ENCODE assay signal across 7 mouse cellular contexts in the genomic region with DNA sequence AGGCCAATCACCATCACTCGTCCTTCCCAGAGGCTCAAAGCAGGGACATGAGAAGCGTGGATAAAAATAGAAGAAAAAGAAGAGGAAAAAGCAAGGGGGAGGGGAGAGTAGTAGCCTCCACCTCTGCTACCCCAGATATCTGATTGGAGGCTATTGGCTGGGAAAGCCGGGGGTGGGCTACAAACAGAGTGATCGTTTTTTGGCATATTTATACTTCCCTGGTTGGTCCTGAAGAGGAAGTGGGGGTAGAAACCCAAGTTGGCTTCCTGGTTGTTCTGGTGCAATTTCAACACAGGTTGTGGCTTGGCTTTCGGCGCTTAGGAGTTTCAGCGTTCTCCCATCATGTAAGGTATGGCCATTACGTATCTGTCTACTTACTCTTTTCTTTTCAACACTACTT. TPM values are rescaled to one million over a fixed set of nuclear protein-coding genes. Genes with fewer than 3 reads are reported as not detected.
DNase-seq lines count a peak whose midpoint lies in the region; ATAC-seq and TF ChIP-seq lines count a peak whose summit lies in the region.

A gene (plus strand): TSS at position 234 of the 400 bp plus-strand sequence.

- peaks cover 6% of the 10 kb centered on the region for H3K27me3 ChIP-seq in CH12.LX (replicated peaks)
- H3K27me3 ChIP-seq in embryonic facial prominence, embryonic 15.5 days: no peaks in the 10 kb centered on the region
- no peaks in the 10 kb centered on the region for H3K27me3 ChIP-seq in heart, postnatal 0 days (ENCODE audit: control insufficient read depth, insufficient read depth, low read length)
- no peaks in the 10 kb centered on the region for H3K27me3 ChIP-seq in limb, embryonic 12.5 days
- H3K27me3 ChIP-seq in midbrain, embryonic 14.5 days (ENCODE audit: control insufficient read depth, insufficient read depth, low read length): no peaks in the 10 kb centered on the region

- no peak for ATAC-seq in embryonic facial prominence, embryonic 15.5 days (ENCODE audit: insufficient number of reproducible peaks, low FRiP score, low TSS enrichment, low read depth)
- ATAC-seq in heart, postnatal 0 days (ENCODE audit: insufficient read depth, low read depth): peak; percentile 42; the same call in 1 of the 2 replicates
- ATAC-seq in limb, embryonic 12.5 days (ENCODE audit: insufficient number of reproducible peaks, insufficient read depth, low FRiP score, low TSS enrichment, low read depth): no peak
- ATAC-seq in midbrain, embryonic 14.5 days (ENCODE audit: low FRiP score, low TSS enrichment): no peak

- H3K9me3 ChIP-seq in CH12.LX (replicated peaks; ENCODE audit: low read length): no peaks in the 10 kb centered on the region
- no peaks in the 10 kb centered on the region for H3K9me3 ChIP-seq in embryonic facial prominence, embryonic 15.5 days (replicated peaks)
- H3K9me3 ChIP-seq in heart, postnatal 0 days (replicated peaks; ENCODE audit: control insufficient read depth, low read length): no peaks in the 10 kb centered on the region
- no peaks in the 10 kb centered on the region for H3K9me3 ChIP-seq in limb, embryonic 12.5 days
- no peaks in the 10 kb centered on the region for H3K9me3 ChIP-seq in midbrain, embryonic 14.5 days (ENCODE audit: control insufficient read depth, low read length)

- peak; percentile 84 for DNase-seq in 416B (ENCODE audit: low read depth)
- no peak for DNase-seq in CH12.LX (ENCODE audit: extremely low read depth)
- DNase-seq in heart, postnatal 0 days (ENCODE audit: low spot score): peak; percentile 77
- DNase-seq in midbrain, embryonic 14.5 days: no peak
- DNase-seq in adipocyte (ENCODE audit: low spot score): no peak

- no peak for TF ChIP-seq POLR2A in CH12.LX (IDR thresholded peaks at IDR 0.05; ENCODE audit: low read depth, low read length)

- WGBS in embryonic facial prominence, embryonic 15.5 days: 8% methylated on average over 8 of the region's 8 CpGs
- 1% methylated on average over 8 of the region's 8 CpGs for WGBS in heart, postnatal 0 days
- WGBS in limb, embryonic 12.5 days: 13% methylated on average over 8 of the region's 8 CpGs
- 29% methylated on average over 8 of the region's 8 CpGs for WGBS in midbrain, embryonic 14.5 days

- no peaks in the 10 kb centered on the region for H3K79me2 ChIP-seq in CH12.LX (replicated peaks; ENCODE audit: control insufficient read depth, extremely low read depth, insufficient read depth, poor library complexity, severe bottlenecking)

- TF ChIP-seq EP300 in CH12.LX (IDR thresholded peaks at IDR 0.05; ENCODE audit: low read length): no peak
- TF ChIP-seq EP300 in heart, postnatal 0 days (IDR thresholded peaks at IDR 0.05; ENCODE audit: low read depth): no peak

- no peak within 1 kb of the TSS for H3K27ac ChIP-seq in CH12.LX (ENCODE audit: insufficient read depth, low read depth)
- H3K27ac ChIP-seq in embryonic facial prominence, embryonic 15.5 days (replicated peaks): peak within 1 kb of the TSS; percentile 93
- H3K27ac ChIP-seq in heart, postnatal 0 days (ENCODE audit: low read depth): peak within 1 kb of the TSS; percentile 97
- H3K27ac ChIP-seq in limb, embryonic 12.5 days: peak within 1 kb of the TSS; percentile 98
- H3K27ac ChIP-seq in midbrain, embryonic 14.5 days (replicated peaks; ENCODE audit: low read depth, low read length): peak within 1 kb of the TSS; percentile 96

- peak within 1 kb of the TSS; percentile 79 for H3K4me2 ChIP-seq in CH12.LX (ENCODE audit: insufficient read depth, low read depth, poor library complexity, severe bottlenecking)
- peak within 1 kb of the TSS; percentile 70 for H3K4me2 ChIP-seq in embryonic facial prominence, embryonic 15.5 days (replicated peaks)
- peak within 1 kb of the TSS; percentile 92 for H3K4me2 ChIP-seq in heart, postnatal 0 days (ENCODE audit: low read depth, low read length)
- H3K4me2 ChIP-seq in limb, embryonic 12.5 days: peak within 1 kb of the TSS; percentile 71
- H3K4me2 ChIP-seq in midbrain, embryonic 14.5 days (ENCODE audit: low read length): peak within 1 kb of the TSS; percentile 75

- peak within 1 kb of the TSS; percentile 48; the same call in 1 of the 2 replicates for H3K9ac ChIP-seq in CH12.LX (ENCODE audit: insufficient read depth, low read depth)
- H3K9ac ChIP-seq in embryonic facial prominence, embryonic 15.5 days: peak within 1 kb of the TSS; percentile 85
- peak within 1 kb of the TSS; percentile 96 for H3K9ac ChIP-seq in heart, postnatal 0 days (replicated peaks; ENCODE audit: low read depth, low read length)
- H3K9ac ChIP-seq in limb, embryonic 12.5 days (replicated peaks): peak within 1 kb of the TSS; percentile 98
- peak within 1 kb of the TSS; percentile 98 for H3K9ac ChIP-seq in midbrain, embryonic 14.5 days (replicated peaks; ENCODE audit: low read length)

- H3K4me3 ChIP-seq in CH12.LX (replicated peaks in 1 of 3; ENCODE audit: low read depth in 2 of 3, low read length in 2 of 3, poor library complexity in 1 of 3): peak within 1 kb of the TSS in 2 of 3 experiments; percentile 38 to 66
- peak within 1 kb of the TSS; percentile 83 for H3K4me3 ChIP-seq in embryonic facial prominence, embryonic 15.5 days (replicated peaks)
- peak within 1 kb of the TSS; percentile 96 for H3K4me3 ChIP-seq in heart, postnatal 0 days (ENCODE audit: low read depth, low read length)
- H3K4me3 ChIP-seq in limb, embryonic 12.5 days (replicated peaks): peak within 1 kb of the TSS; percentile 90
- peak within 1 kb of the TSS; percentile 82 for H3K4me3 ChIP-seq in midbrain, embryonic 14.5 days (replicated peaks; ENCODE audit: low read depth, low read length)

- dilution Hi-C loops in CH12.LX (cut with MboI; ENCODE audit: extremely low pct_ligation_motif_present, extremely low pct_unique_long_range_greater_than_20kb, low sequenced_read_pairs): no loop called here

- no peak for TF ChIP-seq RAD21 in CH12.LX (IDR thresholded peaks at IDR 0.05; ENCODE audit: low read depth, low read length)

- H3K36me3 ChIP-seq in CH12.LX (replicated peaks in 1 of 2; ENCODE audit: control insufficient read depth in 1 of 2, insufficient read depth in 1 of 2, low read length in 1 of 2): no peaks in the 10 kb centered on the region
- no peaks in the 10 kb centered on the region; the same call in 1 of the 2 replicates for H3K36me3 ChIP-seq in embryonic facial prominence, embryonic 15.5 days
- H3K36me3 ChIP-seq in heart, postnatal 0 days (replicated peaks; ENCODE audit: control insufficient read depth, insufficient read depth, low read length): peaks cover 6% of the 10 kb centered on the region
- H3K36me3 ChIP-seq in limb, embryonic 12.5 days: peaks cover 16% of the 10 kb centered on the region; the same call in 1 of the 2 replicates
- 0 out of 2 replicates have a peak, but pooled peaks cover 4% of the 10 kb centered on the region for H3K36me3 ChIP-seq in midbrain, embryonic 14.5 days (ENCODE audit: control insufficient read depth, insufficient read depth, low read length)

- in situ Hi-C loops in CH12.LX (cut with MboI; ENCODE audit: low pct_ligation_motif_present, low pct_unique_long_range_greater_than_20kb, low sequenced_read_pairs): no loop called here

- peaks cover 0 to 2% of the 10 kb centered on the region in 2 experiments; a peak in 1 of 4 replicates for H3K4me1 ChIP-seq in CH12.LX (ENCODE audit: control insufficient read depth in 1 of 2, insufficient read depth in 2 of 2)
- H3K4me1 ChIP-seq in embryonic facial prominence, embryonic 15.5 days: peaks cover 11% of the 10 kb centered on the region; the same call in 1 of the 2 replicates
- 0 out of 2 replicates have a peak, but pooled peaks cover 10% of the 10 kb centered on the region for H3K4me1 ChIP-seq in heart, postnatal 0 days (ENCODE audit: control insufficient read depth, insufficient read depth)
- H3K4me1 ChIP-seq in limb, embryonic 12.5 days (replicated peaks): peaks cover 10% of the 10 kb centered on the region
- peaks cover 28% of the 10 kb centered on the region for H3K4me1 ChIP-seq in midbrain, embryonic 14.5 days (ENCODE audit: control insufficient read depth, insufficient read depth, low read length)

- no peak for TF ChIP-seq CTCF in CH12.LX (conservative IDR thresholded peaks at IDR 0.05 in 1 of 2, IDR thresholded peaks at IDR 0.05 in 1 of 2; ENCODE audit: low read depth in 2 of 2, low read length in 2 of 2)
- no peak for TF ChIP-seq CTCF in heart, postnatal 0 days (IDR thresholded peaks at IDR 0.05; ENCODE audit: low read depth)

TF ChIP-seq in CH12.LX, 34 proteins besides CTCF, POLR2A, EP300 and RAD21 (continues in another document):
- no peak for TF ChIP-seq SMC3 (IDR thresholded peaks at IDR 0.05; ENCODE audit: low read depth, low read length)
- no peak for TF ChIP-seq NRF1 (IDR thresholded peaks at IDR 0.05; ENCODE audit: low read depth, low read length)
- no peak for TF ChIP-seq IRF4 (IDR thresholded peaks at IDR 0.05; ENCODE audit: low read depth, low read length)
- no peak for TF ChIP-seq MYC (IDR thresholded peaks at IDR 0.05; ENCODE audit: low read depth, low read length)
- no peak for TF ChIP-seq MAFK (IDR thresholded peaks at IDR 0.05; ENCODE audit: insufficient replicate concordance, low read length)
- no peak for TF ChIP-seq ZMIZ1 (IDR thresholded peaks at IDR 0.05; ENCODE audit: low read depth, low read length)
- TF ChIP-seq JUN (IDR thresholded peaks at IDR 0.05; ENCODE audit: insufficient read depth, low read depth, low read length): no peak
- TF ChIP-seq MXI1 (IDR thresholded peaks at IDR 0.05; ENCODE audit: low read depth, low read length): no peak
- no peak for TF ChIP-seq USF2 (conservative IDR thresholded peaks at IDR 0.05; ENCODE audit: low read depth, low read length)
- TF ChIP-seq CHD2 (IDR thresholded peaks at IDR 0.05; ENCODE audit: low read length): no peak
- TF ChIP-seq CHD1 (IDR thresholded peaks at IDR 0.05; ENCODE audit: low read depth, low read length): no peak
- no peak for TF ChIP-seq ZC3H11A (IDR thresholded peaks at IDR 0.05; ENCODE audit: low read depth, low read length)
- TF ChIP-seq ETS1 (conservative IDR thresholded peaks at IDR 0.05; ENCODE audit: low read depth, low read length): no peak
- TF ChIP-seq RCOR1 (conservative IDR thresholded peaks at IDR 0.05; ENCODE audit: low read depth, low read length): no peak
- TF ChIP-seq ELF1 (IDR thresholded peaks at IDR 0.05; ENCODE audit: low read depth, low read length): no peak
- TF ChIP-seq UBTF (IDR thresholded peaks at IDR 0.05; ENCODE audit: low read depth, low read length): no peak

RNA-seq across cellular contexts. Expression of the gene that starts here (rescaled TPM):
- 0.25 and 0.34 TPM in 2 replicates for total RNA-seq in CH12.LX (2012; rRNA removed)
- 0.05 and 0.23 TPM in 2 replicates for total RNA-seq in CH12.LX (2014; rRNA removed)
- polyA plus RNA-seq in CH12.LX (2012; ENCODE audit: insufficient read length, low read depth): 0.09 and 0.11 TPM in 2 replicates
- polyA plus RNA-seq in embryonic facial prominence, embryonic 15.5 days (2015; fragmentation: Nextera tagmentation; extraction: Ambion mirVana): 24.5 and 25.8 TPM in 2 replicates
- total RNA-seq in heart, postnatal 0 days (2014; rRNA removed; ENCODE audit: low replicate concordance): 69.9 and 129 TPM in 2 replicates
- polyA plus RNA-seq in heart, postnatal 0 days (2015; fragmentation: Nextera tagmentation; extraction: Ambion mirVana): 33.9 and 43.0 TPM in 2 replicates
- 35.6 and 37.5 TPM in 2 replicates for polyA plus RNA-seq in limb, embryonic 12.5 days (2016; fragmentation: Nextera tagmentation; extraction: Ambion mirVana)
- polyA plus RNA-seq in midbrain, embryonic 14.5 days (2014; fragmentation: Nextera tagmentation; extraction: Ambion mirVana): 75.3 and 85.9 TPM in 2 replicates

Comparison
In these comparisons a context has a peak if more than half of its experiments do, and no peak if none do; other contexts are left out.
1. RNA of the gene that starts here (total RNA-seq): 69.9 to 129 TPM in heart, postnatal 0 days; 0.05 to 0.34 TPM in CH12.LX; every median in the first group is over 10 times any median in the second.
2. RNA of the gene that starts here (polyA plus RNA-seq): 75.3 to 85.9 TPM in midbrain, embryonic 14.5 days, 33.9 to 43.0 TPM in heart, postnatal 0 days, 35.6 to 37.5 TPM in limb, embryonic 12.5 days and 24.5 to 25.8 TPM in embryonic facial prominence, embryonic 15.5 days; 0.09 to 0.11 TPM in CH12.LX; every median in the first group is over 10 times any median in the second.
3. DNase-seq: peak in 416B (single experiment) and heart, postnatal 0 days (single experiment); none in CH12.LX (single experiment), midbrain, embryonic 14.5 days (single experiment) and adipocyte (single experiment).
4. H3K9ac ChIP-seq: peak in every context shown above with its lines; median percentile 98 in limb, embryonic 12.5 days; 98 in midbrain, embryonic 14.5 days; 96 in heart, postnatal 0 days; 85 in embryonic facial prominence, embryonic 15.5 days; 48 in CH12.LX.
5. Peak in every context shown above with its lines, with median percentiles within 50 percentile points of each other: H3K4me2 ChIP-seq and H3K4me3 ChIP-seq.